Mouse (Mus musculus): Measurements from ENCODE around the gene Col18a1.

DNA sequence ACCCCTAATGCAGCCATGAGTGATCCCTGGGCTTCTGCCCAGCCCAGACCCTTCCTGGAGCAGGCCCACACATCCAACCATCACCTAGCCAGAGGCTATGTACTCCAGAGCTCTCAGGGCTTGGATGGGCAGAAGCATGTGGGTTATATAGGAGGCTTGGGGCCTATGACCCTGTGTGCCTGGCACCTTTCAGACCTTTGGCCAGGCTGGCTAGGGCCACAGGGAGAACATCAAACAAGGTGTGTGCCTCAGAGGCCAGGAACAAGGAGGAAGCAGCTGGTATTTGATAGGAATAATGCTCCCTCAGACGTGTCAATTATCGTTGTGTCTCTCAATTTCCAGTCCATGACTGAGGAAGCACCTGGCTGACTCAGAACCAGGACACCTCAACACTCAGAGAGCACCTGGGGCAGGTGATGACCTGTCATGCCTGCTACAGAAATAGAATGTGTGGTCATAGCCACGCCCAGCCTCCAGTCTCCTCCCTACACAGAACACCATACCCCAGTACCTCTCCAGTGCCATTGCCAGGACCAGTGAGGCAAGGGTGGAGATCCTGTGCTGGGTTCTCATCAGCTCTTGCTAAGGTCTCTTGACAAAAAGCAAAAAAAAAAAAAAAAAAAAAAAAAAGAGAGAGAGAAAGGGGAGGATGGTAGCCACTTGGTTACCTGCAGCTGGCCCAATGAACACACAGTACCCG is 54.6 kb downstream of the Col18a1 start:
- TF ChIP-seq CTCF (IDR thresholded peaks at IDR 0.05; ENCODE audit: control insufficient read depth, insufficient read depth, low read length) (no peak), POLR2A (IDR thresholded peaks at IDR 0.05; ENCODE audit: borderline replicate concordance, control insufficient read depth, low read depth, low read length) (no peak)

Measured in bone marrow, adult 2 months (tissue).